Mouse (Mus musculus): Measurements from ENCODE around the gene Vmn1r15. TPM values are rescaled to one million over a fixed set of nuclear protein-coding genes. Genes with fewer than 3 reads are reported as not detected.

Vmn1r15 gene
- not detected in 2 replicates for polyA plus RNA-seq (2014; fragmentation: Nextera tagmentation; extraction: Ambion mirVana)

- Histone ChIP-seq H3K4me1 (replicated peaks; ENCODE audit: control insufficient read depth, insufficient read depth, low read length) (no peaks in the 10 kb centered on the region), H3K27ac (ENCODE audit: low read depth) (no peak within 1 kb of the TSS), H3K9me3 (ENCODE audit: control insufficient read depth, low read length) (no peaks in the 10 kb centered on the region), H3K9ac (ENCODE audit: low read length) (no peak within 1 kb of the TSS), H3K27me3 (replicated peaks; ENCODE audit: control insufficient read depth, insufficient read depth, low read length) (no peaks in the 10 kb centered on the region), H3K4me3 (ENCODE audit: low read depth, low read length) (no peak within 1 kb of the TSS), H3K36me3 (ENCODE audit: control insufficient read depth, insufficient read depth, low read length) (no peaks in the 10 kb centered on the region), H3K4me2 (ENCODE audit: low read length) (no peak within 1 kb of the TSS)
- DNase-seq (ENCODE audit: low spot score) (no peak), ATAC-seq (replicated peaks; ENCODE audit: low FRiP score, low TSS enrichment, low read depth) (no peak)
- 77% methylated on average over 1 of the region's 1 CpGs for WGBS
Measured at GRCm38 (mm10) chr6:57257652-57258051, at the start of gene Vmn1r15. TSS of gene Vmn1r15 (plus strand) at chr6:57257952.

GRCm38 (mm10) chr6:57231386-57231785, 26.4 kb upstream of the Vmn1r15 start, which contains the start of gene Vmn1r14:
TSS of gene Vmn1r14 (plus strand) at chr6:57231686.
- H3K27ac ChIP-seq (ENCODE audit: low read depth) = no peak within 1 kb of the TSS
- 88% methylated on average over 3 of the region's 3 CpGs for WGBS
- H3K4me1 ChIP-seq (replicated peaks; ENCODE audit: control insufficient read depth, insufficient read depth, low read length) = no peaks in the 10 kb centered on the region
- H3K9ac ChIP-seq (ENCODE audit: low read length) = no peak within 1 kb of the TSS
- no peaks in the 10 kb centered on the region for H3K36me3 ChIP-seq (ENCODE audit: control insufficient read depth, insufficient read depth, low read length)
- ATAC-seq (replicated peaks; ENCODE audit: low FRiP score, low TSS enrichment, low read depth) (no peak), DNase-seq (ENCODE audit: low spot score) (no peak)
- H3K4me2 ChIP-seq (ENCODE audit: low read length) = no peak within 1 kb of the TSS
- H3K27me3 ChIP-seq (replicated peaks; ENCODE audit: control insufficient read depth, insufficient read depth, low read length) = no peaks in the 10 kb centered on the region
- no peaks in the 10 kb centered on the region for H3K9me3 ChIP-seq (ENCODE audit: control insufficient read depth, low read length)
- no peak within 1 kb of the TSS for H3K4me3 ChIP-seq (ENCODE audit: low read depth, low read length)

GRCm38 (mm10) chr6:57260990-57261389, 3.2 kb downstream of the Vmn1r15 start:
- H3K4me2 ChIP-seq (ENCODE audit: low read length) = no peak overlapping the region

GRCm38 (mm10) chr6:57271881-57272280, 14.1 kb downstream of the Vmn1r15 start:
- H3K9me3 ChIP-seq (ENCODE audit: control insufficient read depth, low read length) = no peaks in the 10 kb centered on the region
- H3K27ac ChIP-seq (ENCODE audit: low read depth) = no peak overlapping the region
- no peak overlapping the region for H3K4me3 ChIP-seq (ENCODE audit: low read depth, low read length)
- DNase-seq (ENCODE audit: low spot score) (no peak), ATAC-seq (replicated peaks; ENCODE audit: low FRiP score, low TSS enrichment, low read depth) (no peak)
- no peaks in the 10 kb centered on the region for H3K36me3 ChIP-seq (ENCODE audit: control insufficient read depth, insufficient read depth, low read length)
- no peak overlapping the region for H3K4me2 ChIP-seq (ENCODE audit: low read length)
- WGBS = 71% methylated on average over 3 of the region's 3 CpGs
- H3K4me1 ChIP-seq (replicated peaks; ENCODE audit: control insufficient read depth, insufficient read depth, low read length) = no peaks in the 10 kb centered on the region
- no peaks in the 10 kb centered on the region for H3K27me3 ChIP-seq (replicated peaks; ENCODE audit: control insufficient read depth, insufficient read depth, low read length)
- H3K9ac ChIP-seq (ENCODE audit: low read length) = no peak overlapping the region

More at GRCm38 (mm10) chr6:57260990-57261389, 3.2 kb downstream of the Vmn1r15 start:
- H3K4me1 ChIP-seq (replicated peaks; ENCODE audit: control insufficient read depth, insufficient read depth, low read length) = no peaks in the 10 kb centered on the region
- DNase-seq (ENCODE audit: low spot score) (no peak), ATAC-seq (replicated peaks; ENCODE audit: low FRiP score, low TSS enrichment, low read depth) (no peak)
- H3K9ac ChIP-seq (ENCODE audit: low read length) = no peak overlapping the region
- no peaks in the 10 kb centered on the region for H3K9me3 ChIP-seq (ENCODE audit: control insufficient read depth, low read length)
- H3K4me3 ChIP-seq (ENCODE audit: low read depth, low read length) = no peak overlapping the region
- H3K27ac ChIP-seq (ENCODE audit: low read depth) = no peak overlapping the region
- 78% methylated on average over 2 of the region's 2 CpGs for WGBS
- no peaks in the 10 kb centered on the region for H3K36me3 ChIP-seq (ENCODE audit: control insufficient read depth, insufficient read depth, low read length)
- H3K27me3 ChIP-seq (replicated peaks; ENCODE audit: control insufficient read depth, insufficient read depth, low read length) = no peaks in the 10 kb centered on the region

- Histone ChIP-seq H3K4me1 (replicated peaks; ENCODE audit: control insufficient read depth, insufficient read depth, low read length) (no peaks in the 10 kb centered on the region), H3K27me3 (replicated peaks; ENCODE audit: control insufficient read depth, insufficient read depth, low read length) (no peaks in the 10 kb centered on the region), H3K9ac (ENCODE audit: low read length) (no peak overlapping the region), H3K4me2 (ENCODE audit: low read length) (no peak overlapping the region), H3K4me3 (ENCODE audit: low read depth, low read length) (no peak overlapping the region), H3K36me3 (ENCODE audit: control insufficient read depth, insufficient read depth, low read length) (no peaks in the 10 kb centered on the region), H3K9me3 (ENCODE audit: control insufficient read depth, low read length) (no peaks in the 10 kb centered on the region), H3K27ac (ENCODE audit: low read depth) (no peak overlapping the region)
- ATAC-seq (replicated peaks; ENCODE audit: low FRiP score, low TSS enrichment, low read depth) (no peak), DNase-seq (ENCODE audit: low spot score) (no peak)
Measured at GRCm38 (mm10) chr6:57272517-57272916, 14.8 kb downstream of the Vmn1r15 start.

- ATAC-seq (replicated peaks; ENCODE audit: low FRiP score, low TSS enrichment, low read depth) (no peak), DNase-seq (ENCODE audit: low spot score) (no peak)
- H3K9me3 ChIP-seq (ENCODE audit: control insufficient read depth, low read length) = no peaks in the 10 kb centered on the region
- no peaks in the 10 kb centered on the region for H3K36me3 ChIP-seq (ENCODE audit: control insufficient read depth, insufficient read depth, low read length)
- no peaks in the 10 kb centered on the region for H3K27me3 ChIP-seq (replicated peaks; ENCODE audit: control insufficient read depth, insufficient read depth, low read length)
- no peaks in the 10 kb centered on the region for H3K4me1 ChIP-seq (replicated peaks; ENCODE audit: control insufficient read depth, insufficient read depth, low read length)
- H3K4me3 ChIP-seq (ENCODE audit: low read depth, low read length) = no peak overlapping the region
- no peak overlapping the region for H3K4me2 ChIP-seq (ENCODE audit: low read length)
- no peak overlapping the region for H3K9ac ChIP-seq (ENCODE audit: low read length)
- no peak overlapping the region for H3K27ac ChIP-seq (ENCODE audit: low read depth)
Measured at GRCm38 (mm10) chr6:57278952-57279351, 21.2 kb downstream of the Vmn1r15 start.

Other genes starting within 250 kb of the Vmn1r15 start
- gene Vmn1r7, start 232.6 kb upstream of the Vmn1r15 start, polyA plus RNA-seq (2014; fragmentation: Nextera tagmentation; extraction: Ambion mirVana) = not detected in 2 replicates
- gene Vmn1r8, start 225.7 kb upstream of the Vmn1r15 start, polyA plus RNA-seq (2014; fragmentation: Nextera tagmentation; extraction: Ambion mirVana) = not detected in 2 replicates
- gene Vmn1r9, start 191.2 kb upstream of the Vmn1r15 start, polyA plus RNA-seq (2014; fragmentation: Nextera tagmentation; extraction: Ambion mirVana) = not detected in 2 replicates
- gene Vmn1r10, start 148.5 kb upstream of the Vmn1r15 start, polyA plus RNA-seq (2014; fragmentation: Nextera tagmentation; extraction: Ambion mirVana) = not detected in 2 replicates
- gene Vmn1r11, start 124.5 kb upstream of the Vmn1r15 start, polyA plus RNA-seq (2014; fragmentation: Nextera tagmentation; extraction: Ambion mirVana) = not detected in 2 replicates
- not detected in 2 replicates for gene Vmn1r12, start 101.0 kb upstream of the Vmn1r15 start, polyA plus RNA-seq (2014; fragmentation: Nextera tagmentation; extraction: Ambion mirVana)
- gene Vmn1r13, start 54.7 kb upstream of the Vmn1r15 start, polyA plus RNA-seq (2014; fragmentation: Nextera tagmentation; extraction: Ambion mirVana) = not detected in 2 replicates
- gene Vmn1r14, start 26.3 kb upstream of the Vmn1r15 start, polyA plus RNA-seq (2014; fragmentation: Nextera tagmentation; extraction: Ambion mirVana) = not detected in 2 replicates
- not detected in 2 replicates for gene Vmn1r16, start 71.5 kb downstream of the Vmn1r15 start, polyA plus RNA-seq (2014; fragmentation: Nextera tagmentation; extraction: Ambion mirVana)
- gene Vmn1r17, start 105.8 kb downstream of the Vmn1r15 start, polyA plus RNA-seq (2014; fragmentation: Nextera tagmentation; extraction: Ambion mirVana) = not detected in 2 replicates
- not detected in 2 replicates for gene Vmn1r18, start 137.8 kb downstream of the Vmn1r15 start, polyA plus RNA-seq (2014; fragmentation: Nextera tagmentation; extraction: Ambion mirVana)
- gene Vmn1r19, start 145.8 kb downstream of the Vmn1r15 start, polyA plus RNA-seq (2014; fragmentation: Nextera tagmentation; extraction: Ambion mirVana) = not detected in 2 replicates
- 0.04 TPM in 1 of 2 replicates, not detected in the other for gene Vmn1r20, start 171.0 kb downstream of the Vmn1r15 start, polyA plus RNA-seq (2014; fragmentation: Nextera tagmentation; extraction: Ambion mirVana)